Mouse (Mus musculus) retina, postnatal 7 days (tissue): ENCODE data around the gene Tmem252.

Experiments used
- DNase-seq: peaks from one replicate; pipeline ENCODE4 v3.0.0-alpha.2; 2012; ENCODE audit warnings: low read depth, low spot score

Tmem252 gene

DNA sequence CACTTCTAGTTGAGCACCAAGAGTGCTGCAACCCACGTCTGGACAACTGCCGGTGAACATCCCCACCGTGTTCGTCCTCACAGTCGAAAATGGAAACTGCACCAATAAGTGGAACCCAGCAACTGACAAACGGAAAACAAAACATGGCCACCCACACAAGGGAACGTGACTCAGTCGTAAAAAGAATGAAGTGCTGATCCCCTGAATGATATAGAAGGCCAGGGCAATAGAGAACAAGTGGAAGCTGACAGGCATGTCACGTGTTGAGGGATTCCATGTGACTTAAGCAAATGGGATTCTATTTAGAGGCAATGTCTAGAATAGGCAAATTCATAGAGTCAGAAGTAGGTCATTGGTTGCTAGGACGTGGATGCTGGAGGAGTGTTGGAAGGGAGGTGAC lies 50.6 kb downstream of the Tmem252 start:
- DNase-seq: no peak

- DNase-seq: no peak
Measured at GRCm38 (mm10) chr19:24730661-24731060, 56.9 kb downstream of the Tmem252 start.
